Mouse (Mus musculus): ENCODE data around the gene Dusp16. TPM values are rescaled to one million over a fixed set of nuclear protein-coding genes. Genes with fewer than 3 reads are reported as not detected.
A peak's percentile ranks its signal among the peaks of the same experiment; 100 is the strongest.

Dusp16 gene
- total RNA-seq (2017) = 19.6 and 20.3 TPM in 2 replicates

- ATAC-seq (ENCODE audit: extremely low read depth, insufficient number of reproducible peaks, low FRiP score, poor library complexity, severe bottlenecking) = peak; percentile 71
Measured at GRCm38 (mm10) chr6:134792141-134793045, at the start of gene Dusp16. Gene Dusp16 (minus strand): TSS chr6:134792625.

- ATAC-seq (ENCODE audit: extremely low read depth, insufficient number of reproducible peaks, low FRiP score, poor library complexity, severe bottlenecking) = no peak
Measured at GRCm38 (mm10) chr6:134840346-134840745, 47.9 kb upstream of the Dusp16 start.

- no peak for ATAC-seq (ENCODE audit: extremely low read depth, insufficient number of reproducible peaks, low FRiP score, poor library complexity, severe bottlenecking)
Measured at GRCm38 (mm10) chr6:134838111-134838510, 45.7 kb upstream of the Dusp16 start.

GRCm38 (mm10) chr6:134834585-134835251 lies 42.3 kb upstream of the Dusp16 start:
- no peak for ATAC-seq (ENCODE audit: extremely low read depth, insufficient number of reproducible peaks, low FRiP score, poor library complexity, severe bottlenecking)

- ATAC-seq (ENCODE audit: extremely low read depth, insufficient number of reproducible peaks, low FRiP score, poor library complexity, severe bottlenecking) = no peak
Measured at GRCm38 (mm10) chr6:134830776-134831175, 38.4 kb upstream of the Dusp16 start.

- ATAC-seq (ENCODE audit: extremely low read depth, insufficient number of reproducible peaks, low FRiP score, poor library complexity, severe bottlenecking) = peak; percentile 95
Measured at GRCm38 (mm10) chr6:134829786-134830700, 37.6 kb upstream of the Dusp16 start, which contains the start of gene Crebl2. Gene Crebl2 (plus strand): TSS chr6:134830154.

- ATAC-seq (ENCODE audit: extremely low read depth, insufficient number of reproducible peaks, low FRiP score, poor library complexity, severe bottlenecking) = no peak
Measured at GRCm38 (mm10) chr6:134822844-134823243, 30.4 kb upstream of the Dusp16 start.

- no peak for ATAC-seq (ENCODE audit: extremely low read depth, insufficient number of reproducible peaks, low FRiP score, poor library complexity, severe bottlenecking)
Measured at GRCm38 (mm10) chr6:134820411-134820810, 28.0 kb upstream of the Dusp16 start.

GRCm38 (mm10) chr6:134819741-134820140 lies 27.3 kb upstream of the Dusp16 start:
- no peak for ATAC-seq (ENCODE audit: extremely low read depth, insufficient number of reproducible peaks, low FRiP score, poor library complexity, severe bottlenecking)

- ATAC-seq (ENCODE audit: extremely low read depth, insufficient number of reproducible peaks, low FRiP score, poor library complexity, severe bottlenecking) = no peak
Measured at GRCm38 (mm10) chr6:134817051-134817928, 24.9 kb upstream of the Dusp16 start.

- no peak for ATAC-seq (ENCODE audit: extremely low read depth, insufficient number of reproducible peaks, low FRiP score, poor library complexity, severe bottlenecking)
Measured at GRCm38 (mm10) chr6:134813066-134813465, 20.6 kb upstream of the Dusp16 start.

GRCm38 (mm10) chr6:134807794-134808193 lies 15.4 kb upstream of the Dusp16 start:
- ATAC-seq (ENCODE audit: extremely low read depth, insufficient number of reproducible peaks, low FRiP score, poor library complexity, severe bottlenecking) = no peak

GRCm38 (mm10) chr6:134807091-134807490 lies 14.7 kb upstream of the Dusp16 start:
- no peak for ATAC-seq (ENCODE audit: extremely low read depth, insufficient number of reproducible peaks, low FRiP score, poor library complexity, severe bottlenecking)

GRCm38 (mm10) chr6:134806130-134806529 lies 13.7 kb upstream of the Dusp16 start:
- no peak for ATAC-seq (ENCODE audit: extremely low read depth, insufficient number of reproducible peaks, low FRiP score, poor library complexity, severe bottlenecking)

GRCm38 (mm10) chr6:134804736-134805277 lies 12.4 kb upstream of the Dusp16 start:
- ATAC-seq (ENCODE audit: extremely low read depth, insufficient number of reproducible peaks, low FRiP score, poor library complexity, severe bottlenecking) = no peak

- ATAC-seq (ENCODE audit: extremely low read depth, insufficient number of reproducible peaks, low FRiP score, poor library complexity, severe bottlenecking) = peak; percentile 97
Measured at GRCm38 (mm10) chr6:134802641-134803043, 10.2 kb upstream of the Dusp16 start.

GRCm38 (mm10) chr6:134801483-134801882 lies 9.1 kb upstream of the Dusp16 start:
- no peak for ATAC-seq (ENCODE audit: extremely low read depth, insufficient number of reproducible peaks, low FRiP score, poor library complexity, severe bottlenecking)

- peak; percentile 87 for ATAC-seq (ENCODE audit: extremely low read depth, insufficient number of reproducible peaks, low FRiP score, poor library complexity, severe bottlenecking)
Measured at GRCm38 (mm10) chr6:134796297-134796696, 3.9 kb upstream of the Dusp16 start.
